Mouse (Mus musculus) E14TG2a.4 (cell line): ENCODE measurements at regions not wholly inside any gene's neighbourhood (a gene's known extent, or its start where the extent isn't known, plus 50 kb on each side); places are given as distances from the start of the nearest gene placed in this dataset.

Source experiments
- H3K27me3 ChIP-seq: 2 replicates; pipeline ENCODE4 v1.6.1; 2014; ENCODE audit warnings: low read length, control low read depth; ENCODE audit not compliant: insufficient read depth
- H3K36me3 ChIP-seq: 2 replicates; pipeline ENCODE4 v1.6.1; 2014; ENCODE audit warnings: low read length, control low read depth; ENCODE audit not compliant: insufficient read depth
- H3K4me1 ChIP-seq: replicated peaks from 2 replicates; pipeline ENCODE4 v1.6.1; 2014; ENCODE audit warnings: low read depth, low read length, control low read depth
- H3K4me3 ChIP-seq: replicated peaks from 2 replicates; pipeline ENCODE4 v1.5.1; 2014; ENCODE audit warnings: mild to moderate bottlenecking, low read length
- H3K9me3 ChIP-seq: 2 replicates; pipeline ENCODE4 v1.6.1; 2014; ENCODE audit warnings: low read length, control low read depth
- CTCF ChIP-seq: conservative IDR thresholded peaks from 2 replicates; pipeline ENCODE4 v1.5.1; 2014; ENCODE audit warnings: low read length
- NANOG ChIP-seq: IDR thresholded peaks from 2 replicates; pipeline ENCODE4 v1.6.1; 2014; ENCODE audit warnings: borderline replicate concordance, low read length, mixed read lengths
- POU5F1 ChIP-seq: IDR thresholded peaks from 2 replicates; pipeline ENCODE4 v1.6.1; 2014; ENCODE audit warnings: low read length, borderline replicate concordance

DNA sequence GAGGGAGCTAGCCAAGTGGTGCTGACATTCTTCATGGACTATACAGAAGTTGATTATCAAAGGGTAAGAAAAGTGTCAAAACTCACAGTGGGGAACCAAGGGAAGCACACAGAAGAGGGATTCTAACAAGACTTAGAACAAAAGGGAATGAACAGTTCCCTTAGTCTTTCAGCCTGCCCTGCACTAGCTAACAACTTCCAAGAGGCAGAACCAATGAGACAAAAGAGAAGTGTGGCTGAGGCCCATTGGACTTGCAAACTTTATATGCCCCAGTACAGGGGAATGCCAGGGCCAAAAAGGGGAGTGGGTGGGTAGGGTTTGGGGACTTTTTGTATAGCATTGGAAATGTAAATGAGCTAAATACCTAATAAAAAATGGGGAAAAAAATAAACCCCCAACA is 139.0 kb upstream of the Vegfc start:
- Histone ChIP-seq H3K36me3 (no peaks in the 10 kb centered on the region), H3K27me3 (no peaks in the 10 kb centered on the region), H3K9me3 (no peaks in the 10 kb centered on the region), H3K4me3 (no peak overlapping the region), H3K4me1 (no peaks in the 10 kb centered on the region)
- TF ChIP-seq NANOG (no peak), CTCF (no peak), POU5F1 (no peak)

DNA sequence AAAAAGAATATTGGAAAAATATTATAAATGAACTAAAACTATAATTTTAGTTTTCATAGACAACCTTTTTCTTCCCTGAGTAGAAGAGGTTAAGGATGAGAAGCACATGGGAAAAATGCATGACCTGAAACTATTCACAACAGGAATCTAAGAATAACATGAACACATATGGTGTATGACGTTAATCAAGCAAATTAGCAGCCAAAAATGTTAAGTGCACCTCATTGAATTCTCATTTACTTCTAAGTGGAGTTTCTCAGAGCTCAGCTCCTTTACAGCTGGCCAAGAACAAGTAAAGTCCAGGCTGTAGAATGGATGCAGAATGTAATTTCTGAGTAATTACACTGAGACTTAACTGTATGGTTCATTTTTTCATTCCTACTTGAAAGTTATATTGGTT is 137.9 kb upstream of the Vegfc start:
- TF ChIP-seq CTCF (no peak), NANOG (no peak), POU5F1 (no peak)
- Histone ChIP-seq H3K27me3 (no peaks in the 10 kb centered on the region), H3K4me1 (no peaks in the 10 kb centered on the region), H3K9me3 (no peaks in the 10 kb centered on the region), H3K4me3 (no peak overlapping the region), H3K36me3 (no peaks in the 10 kb centered on the region)

GRCm38 (mm10) chr8:53941144-53941543 is 136.3 kb upstream of the Vegfc start:
- Histone ChIP-seq H3K4me3 (no peak overlapping the region), H3K9me3 (no peaks in the 10 kb centered on the region), H3K36me3 (no peaks in the 10 kb centered on the region), H3K4me1 (no peaks in the 10 kb centered on the region), H3K27me3 (no peaks in the 10 kb centered on the region)
- TF ChIP-seq NANOG = no peak
- no peak for TF ChIP-seq POU5F1
- TF ChIP-seq CTCF = no peak

DNA sequence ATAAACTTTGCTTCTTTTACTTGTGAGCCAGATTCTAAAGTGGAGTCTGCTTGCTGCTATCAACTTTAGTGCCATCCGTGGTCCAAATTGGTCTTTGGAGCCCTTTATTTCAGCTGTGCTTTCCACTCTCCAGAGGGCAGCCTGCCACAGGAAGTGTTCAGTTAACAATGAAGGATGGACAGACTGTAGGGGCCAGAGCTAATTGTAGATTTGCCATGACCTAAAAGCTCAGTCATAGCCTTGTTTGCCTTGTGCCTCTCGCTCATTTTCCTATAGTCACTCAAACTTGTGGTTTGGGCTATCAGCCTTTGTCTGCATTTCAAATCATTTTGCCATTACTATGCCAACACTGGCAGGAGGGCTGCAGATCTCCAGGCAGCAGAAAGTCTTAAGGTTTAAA is 131.8 kb upstream of the Vegfc start:
- Histone ChIP-seq H3K36me3 (no peaks in the 10 kb centered on the region), H3K4me1 (no peaks in the 10 kb centered on the region), H3K4me3 (no peak overlapping the region), H3K9me3 (no peaks in the 10 kb centered on the region), H3K27me3 (no peaks in the 10 kb centered on the region)
- TF ChIP-seq CTCF (no peak), POU5F1 (no peak), NANOG (no peak)

GRCm38 (mm10) chr8:53947384-53947783 is 130.0 kb upstream of the Vegfc start:
- Histone ChIP-seq H3K9me3 (no peaks in the 10 kb centered on the region), H3K36me3 (no peaks in the 10 kb centered on the region), H3K27me3 (no peaks in the 10 kb centered on the region), H3K4me1 (no peaks in the 10 kb centered on the region), H3K4me3 (no peak overlapping the region)
- no peak for TF ChIP-seq NANOG
- TF ChIP-seq CTCF = no peak
- TF ChIP-seq POU5F1 = no peak

DNA sequence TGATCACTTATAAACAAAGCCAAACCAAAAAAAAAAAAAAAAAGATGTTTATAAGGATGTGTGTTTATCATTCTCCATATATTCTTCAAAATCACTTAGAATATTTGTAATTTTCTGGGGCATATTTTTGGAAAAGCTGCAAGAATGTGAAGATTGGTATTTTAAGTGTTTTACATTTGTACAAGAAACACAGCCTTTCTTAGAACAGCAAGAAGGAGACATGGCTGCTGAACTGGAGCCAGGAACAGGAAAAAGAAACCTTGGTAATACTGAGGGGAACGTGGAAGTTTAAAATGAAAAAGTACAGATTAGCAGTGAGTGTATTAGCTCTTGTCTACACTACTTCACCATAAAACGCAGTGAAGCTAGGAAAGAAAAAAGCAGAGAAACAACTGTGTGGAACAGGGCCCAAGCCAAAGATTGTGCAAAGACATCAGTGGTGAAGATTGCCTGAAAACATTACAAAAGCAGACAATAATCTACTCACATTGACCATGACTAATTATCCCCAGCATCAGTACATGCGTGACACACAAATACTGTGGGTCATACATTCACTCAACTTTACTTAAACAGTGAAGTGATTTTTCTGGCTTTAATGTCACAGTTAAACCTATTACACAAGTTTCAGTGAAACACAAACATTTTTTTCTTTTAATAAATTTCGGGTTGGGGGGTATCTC is 122.8 kb upstream of the Vegfc start:
- H3K4me3 ChIP-seq = no peak overlapping the region
- H3K27me3 ChIP-seq = no peaks in the 10 kb centered on the region
- no peak for TF ChIP-seq CTCF
- no peak for TF ChIP-seq POU5F1
- no peak for TF ChIP-seq NANOG
- H3K4me1 ChIP-seq = no peaks in the 10 kb centered on the region
- no peaks in the 10 kb centered on the region for H3K36me3 ChIP-seq
- no peaks in the 10 kb centered on the region for H3K9me3 ChIP-seq

GRCm38 (mm10) chr8:53956148-53956547 is 121.3 kb upstream of the Vegfc start:
- no peak overlapping the region for H3K4me3 ChIP-seq
- H3K4me1 ChIP-seq = no peaks in the 10 kb centered on the region
- H3K36me3 ChIP-seq = no peaks in the 10 kb centered on the region
- H3K27me3 ChIP-seq = no peaks in the 10 kb centered on the region
- no peak for TF ChIP-seq CTCF
- TF ChIP-seq POU5F1 = no peak
- no peak for TF ChIP-seq NANOG
- H3K9me3 ChIP-seq = no peaks in the 10 kb centered on the region

- Histone ChIP-seq H3K27me3 (no peaks in the 10 kb centered on the region), H3K36me3 (no peaks in the 10 kb centered on the region), H3K4me3 (no peak overlapping the region), H3K4me1 (no peaks in the 10 kb centered on the region), H3K9me3 (no peaks in the 10 kb centered on the region)
- TF ChIP-seq POU5F1 (no peak), CTCF (no peak), NANOG (no peak)
Measured at GRCm38 (mm10) chr8:53958548-53958947, 118.9 kb upstream of the Vegfc start.

GRCm38 (mm10) chr8:53962993-53963392 is 114.4 kb upstream of the Vegfc start:
- no peaks in the 10 kb centered on the region for H3K4me1 ChIP-seq
- TF ChIP-seq NANOG (no peak), POU5F1 (no peak), CTCF (no peak)
- H3K27me3 ChIP-seq = no peaks in the 10 kb centered on the region
- H3K4me3 ChIP-seq = no peak overlapping the region
- H3K36me3 ChIP-seq = no peaks in the 10 kb centered on the region
- no peaks in the 10 kb centered on the region for H3K9me3 ChIP-seq

DNA sequence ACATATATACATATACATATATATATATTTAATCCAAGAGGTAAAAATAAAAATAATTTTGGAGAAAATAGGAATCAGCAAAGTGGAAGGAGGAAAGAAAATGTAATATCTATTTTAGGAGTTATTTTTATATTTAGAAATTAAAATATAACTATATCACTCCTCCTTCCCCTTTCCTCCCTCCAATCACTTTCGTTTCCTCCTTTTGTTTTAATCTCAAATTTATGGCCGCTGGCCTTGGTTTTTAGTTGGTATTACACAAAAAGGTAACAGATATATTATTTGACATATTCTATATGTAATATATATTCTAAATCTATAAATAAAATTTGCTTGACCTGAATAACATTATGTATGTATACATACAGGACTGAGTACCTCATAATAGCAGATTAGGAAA is 93.1 kb upstream of the Vegfc start:
- H3K9me3 ChIP-seq = no peaks in the 10 kb centered on the region
- H3K4me1 ChIP-seq = no peaks in the 10 kb centered on the region
- no peaks in the 10 kb centered on the region for H3K27me3 ChIP-seq
- TF ChIP-seq NANOG (no peak), CTCF (no peak), POU5F1 (no peak)
- no peaks in the 10 kb centered on the region for H3K36me3 ChIP-seq
- H3K4me3 ChIP-seq = no peak overlapping the region
